Mouse (Mus musculus): ENCODE results near the gene Gm45713. TPM values are rescaled to one million over a fixed set of nuclear protein-coding genes. Genes with fewer than 3 reads are reported as not detected.

The Gm45713 gene
- total and polyA plus RNA-seq, 3 experiments = 0.80 to 4.5 TPM; not detected in 1

DNA sequence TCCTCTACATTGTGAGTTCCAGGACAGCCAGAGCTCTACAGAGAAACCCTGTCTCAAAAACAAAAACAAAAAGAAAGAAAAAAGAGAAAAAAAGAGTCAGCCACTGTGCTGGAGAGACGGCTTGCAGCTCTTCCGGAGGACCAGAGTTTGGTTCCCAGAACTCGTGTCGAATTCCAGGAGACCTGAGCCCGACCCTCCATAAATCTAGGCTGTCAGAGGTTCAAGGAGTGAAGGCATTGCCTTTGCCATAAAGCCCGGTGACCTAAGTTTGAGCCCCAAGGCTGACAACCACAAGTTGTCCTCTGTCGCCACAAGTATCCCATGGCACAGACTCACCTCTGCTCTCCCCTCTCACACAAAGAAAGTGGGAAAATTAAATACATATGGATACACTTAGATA, 41.9 kb downstream of the Gm45713 start:
- H3K4me3 ChIP-seq = no peak overlapping the region
- intact Hi-C loops (cut with DNase I) = no loop called here
- no peaks in the 10 kb centered on the region for H3K27me3 ChIP-seq (ENCODE audit: control insufficient read depth, insufficient read depth, low read length)
- 74% methylated on average over 7 of the region's 7 CpGs for WGBS
- no peak for DNase-seq
- no peaks in the 10 kb centered on the region for H3K79me2 ChIP-seq (replicated peaks; ENCODE audit: control insufficient read depth, insufficient read depth, low read length)
- H3K27ac ChIP-seq = no peak overlapping the region
- no peaks in the 10 kb centered on the region for H3K36me3 ChIP-seq (ENCODE audit: control insufficient read depth, insufficient read depth, low read length)
- H3K9ac ChIP-seq (ENCODE audit: low read depth, low read length) = no peak overlapping the region
- TF ChIP-seq POLR2A (IDR thresholded peaks at IDR 0.05; ENCODE audit: insufficient read depth, low read depth, low read length) = no peak
- no peak for TF ChIP-seq EP300 (IDR thresholded peaks at IDR 0.05; ENCODE audit: insufficient read depth, low read depth, low read length)
- TF ChIP-seq CTCF (IDR thresholded peaks at IDR 0.05) = no peak
- 0 out of 2 replicates have a peak, but pooled peaks cover 1% of the 10 kb centered on the region for H3K4me1 ChIP-seq (ENCODE audit: control insufficient read depth, insufficient read depth, low read length)

DNA sequence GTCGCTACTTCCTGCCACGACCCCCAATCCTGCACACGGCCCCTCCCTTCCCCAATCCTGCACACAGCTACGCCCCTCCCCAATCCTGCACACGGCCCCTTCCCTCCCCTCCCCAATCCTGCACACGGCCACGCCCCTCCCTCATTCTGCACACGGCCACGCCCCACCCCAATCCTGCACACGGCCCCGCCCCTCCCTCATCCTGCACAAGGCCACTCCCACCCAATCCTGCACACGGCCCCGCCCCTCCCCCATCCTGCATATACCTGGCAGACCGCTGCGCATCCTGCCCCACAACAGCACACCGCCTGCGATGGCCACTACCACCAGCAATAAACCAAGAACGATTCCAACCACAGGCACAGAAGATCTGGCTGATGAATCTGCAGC, 42.5 kb downstream of the Gm45713 start:
- Histone ChIP-seq H3K4me1 (ENCODE audit: control insufficient read depth, insufficient read depth, low read length) (0 out of 2 replicates have a peak, but pooled peaks cover 1% of the 10 kb centered on the region), H3K27ac (no peak overlapping the region), H3K4me3 (no peak overlapping the region), H3K27me3 (ENCODE audit: control insufficient read depth, insufficient read depth, low read length) (no peaks in the 10 kb centered on the region), H3K36me3 (ENCODE audit: control insufficient read depth, insufficient read depth, low read length) (no peaks in the 10 kb centered on the region), H3K79me2 (replicated peaks; ENCODE audit: control insufficient read depth, insufficient read depth, low read length) (no peaks in the 10 kb centered on the region), H3K9ac (ENCODE audit: low read depth, low read length) (no peak overlapping the region)
- TF ChIP-seq POLR2A (IDR thresholded peaks at IDR 0.05; ENCODE audit: insufficient read depth, low read depth, low read length) = no peak
- no peak for DNase-seq
- 52% methylated on average over 14 of the region's 18 CpGs for WGBS
- intact Hi-C loops (cut with DNase I) = no loop called here

DNA sequence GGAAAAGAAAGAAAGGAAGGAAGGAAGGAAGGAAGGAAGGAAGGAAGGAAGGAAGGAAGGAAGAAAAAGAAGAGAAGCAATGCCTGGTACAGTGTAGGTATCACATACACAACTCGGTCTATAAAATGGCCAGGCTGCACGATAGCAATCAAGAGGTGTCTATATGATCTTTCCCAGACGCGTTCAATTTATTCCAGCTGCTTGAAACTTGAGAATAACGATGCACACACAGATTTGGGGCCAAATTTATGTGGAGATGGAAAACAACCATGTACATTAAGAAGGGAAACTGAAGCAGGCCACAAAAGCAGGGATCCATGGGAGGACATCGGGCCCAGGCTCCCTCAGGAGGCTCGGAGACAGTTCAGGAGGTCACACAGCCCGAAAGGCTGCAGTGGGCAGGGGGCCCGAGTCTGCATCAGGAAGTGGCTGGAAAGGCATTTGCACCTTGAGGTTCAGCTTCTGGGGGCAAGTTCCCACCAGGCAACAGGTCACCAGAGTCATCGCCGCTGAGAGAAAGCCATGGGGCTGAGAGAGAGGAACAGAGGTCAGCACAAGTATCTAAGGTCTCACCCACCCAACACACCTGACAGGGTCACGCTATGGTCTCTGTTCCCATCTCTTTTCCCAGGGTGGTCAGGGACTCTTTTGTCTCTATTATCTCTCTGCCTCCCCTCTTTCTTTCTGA, 43.1 kb downstream of the Gm45713 start:
- H3K9ac ChIP-seq (ENCODE audit: low read depth, low read length) = no peak overlapping the region
- H3K36me3 ChIP-seq (ENCODE audit: control insufficient read depth, insufficient read depth, low read length) = no peaks in the 10 kb centered on the region
- 0 out of 2 replicates have a peak, but pooled peaks cover 1% of the 10 kb centered on the region for H3K4me1 ChIP-seq (ENCODE audit: control insufficient read depth, insufficient read depth, low read length)
- no peak for DNase-seq
- TF ChIP-seq EP300 (IDR thresholded peaks at IDR 0.05; ENCODE audit: insufficient read depth, low read depth, low read length) = no peak
- TF ChIP-seq CTCF (IDR thresholded peaks at IDR 0.05) = no peak
- no peak for TF ChIP-seq POLR2A (IDR thresholded peaks at IDR 0.05; ENCODE audit: insufficient read depth, low read depth, low read length)
- H3K27me3 ChIP-seq (ENCODE audit: control insufficient read depth, insufficient read depth, low read length) = no peaks in the 10 kb centered on the region
- intact Hi-C loops (cut with DNase I) = no loop called here
- 62% methylated on average over 12 of the region's 12 CpGs for WGBS
- H3K27ac ChIP-seq = no peak overlapping the region
- H3K4me3 ChIP-seq = no peak overlapping the region
- H3K79me2 ChIP-seq (replicated peaks; ENCODE audit: control insufficient read depth, insufficient read depth, low read length) = no peaks in the 10 kb centered on the region

- WGBS = under 1% methylated on average over 16 of the region's 16 CpGs
- TF ChIP-seq EP300 (IDR thresholded peaks at IDR 0.05; ENCODE audit: insufficient read depth, low read depth, low read length) (0 out of 2 replicates have a peak, but pooled peaks have one; percentile 17), POLR2A (IDR thresholded peaks at IDR 0.05; ENCODE audit: insufficient read depth, low read depth, low read length) (peak; percentile 72; the same call in 1 of the 2 replicates), CTCF (IDR thresholded peaks at IDR 0.05) (no peak)
- no peaks in the 10 kb centered on the region for H3K36me3 ChIP-seq (ENCODE audit: control insufficient read depth, insufficient read depth, low read length)
These were observed 44.0 kb downstream of the Gm45713 start, which contains the start of gene Rcn3 for GRCm38 (mm10) chr7:45092048-45092447. TSS of gene Rcn3 (minus strand) at chr7:45092221.

GRCm38 (mm10) chr7:45091001-45091990, 44.7 kb downstream of the Gm45713 start:
- TF ChIP-seq EP300 (IDR thresholded peaks at IDR 0.05; ENCODE audit: insufficient read depth, low read depth, low read length) (no peak), POLR2A (IDR thresholded peaks at IDR 0.05; ENCODE audit: insufficient read depth, low read depth, low read length) (no peak), CTCF (IDR thresholded peaks at IDR 0.05) (no peak)
- peak overlapping the region; percentile 55 for H3K27ac ChIP-seq
- no peaks in the 10 kb centered on the region for H3K36me3 ChIP-seq (ENCODE audit: control insufficient read depth, insufficient read depth, low read length)
- H3K9ac ChIP-seq (ENCODE audit: low read depth, low read length) = peak overlapping the region; percentile 54
- intact Hi-C loops (cut with DNase I) = no loop called here
- 0 out of 2 replicates have a peak, but pooled peaks cover 1% of the 10 kb centered on the region for H3K4me1 ChIP-seq (ENCODE audit: control insufficient read depth, insufficient read depth, low read length)
- H3K79me2 ChIP-seq (replicated peaks; ENCODE audit: control insufficient read depth, insufficient read depth, low read length) = no peaks in the 10 kb centered on the region
- H3K4me3 ChIP-seq = peak overlapping the region; percentile 32
- WGBS = 19% methylated on average over 35 of the region's 35 CpGs
- DNase-seq = no peak
- no peaks in the 10 kb centered on the region for H3K27me3 ChIP-seq (ENCODE audit: control insufficient read depth, insufficient read depth, low read length)

More at GRCm38 (mm10) chr7:45092048-45092447, 44.0 kb downstream of the Gm45713 start, which contains the start of gene Rcn3:
- Histone ChIP-seq H3K4me3 (peak within 1 kb of the TSS; percentile 32), H3K4me1 (ENCODE audit: control insufficient read depth, insufficient read depth, low read length) (0 out of 2 replicates have a peak, but pooled peaks cover 1% of the 10 kb centered on the region), H3K9ac (ENCODE audit: low read depth, low read length) (peak within 1 kb of the TSS; percentile 54), H3K79me2 (replicated peaks; ENCODE audit: control insufficient read depth, insufficient read depth, low read length) (no peaks in the 10 kb centered on the region), H3K27me3 (ENCODE audit: control insufficient read depth, insufficient read depth, low read length) (no peaks in the 10 kb centered on the region), H3K27ac (peak within 1 kb of the TSS; percentile 55)
- intact Hi-C loops (cut with DNase I) = no loop called here
- DNase-seq = peak; percentile 85 to 87
